Mouse (Mus musculus) intestine, embryonic 16.5 days (tissue): ENCODE measurements around the gene Cdc14a. TPM values are rescaled to one million over a fixed set of nuclear protein-coding genes. Genes with fewer than 3 reads are reported as not detected.

Source experiments
- ATAC-seq: fragments of 200-750 bp; cut with Nextera tagmentation; 2 replicates; pipeline ENCODE4 v1.8.0; 2017; ENCODE audit warnings: moderate TSS enrichment, moderate library complexity
- H3K27ac ChIP-seq: fragments of 300-500 bp; sonication (generic); 2 replicates; pipeline ENCODE4 v1.5.1; 2014; ENCODE audit warnings: mild to moderate bottlenecking, low read length
- H3K27me3 ChIP-seq: fragments of 300-500 bp; sonication (generic); replicated peaks from 2 replicates; pipeline ENCODE4 v1.6.1; 2014; ENCODE audit warnings: low read length, control low read depth, mixed read lengths; ENCODE audit not compliant: control insufficient read depth, insufficient read depth
- H3K36me3 ChIP-seq: fragments of 300-500 bp; sonication (generic); 2 replicates; pipeline ENCODE4 v1.6.1; 2014; ENCODE audit warnings: low read length, control low read depth; ENCODE audit not compliant: control insufficient read depth, insufficient read depth
- H3K4me1 ChIP-seq: fragments of 300-500 bp; sonication (generic); 2 replicates; pipeline ENCODE4 v1.6.1; 2014; ENCODE audit warnings: low read length, control low read depth, mixed read lengths; ENCODE audit not compliant: control insufficient read depth, insufficient read depth
- H3K4me2 ChIP-seq: fragments of 300-500 bp; sonication (generic); 2 replicates; pipeline ENCODE4 v1.6.1; 2014; ENCODE audit warnings: low read depth, low read length, control low read depth
- H3K4me3 ChIP-seq: fragments of 300-500 bp; sonication (generic); 2 replicates; pipeline ENCODE4 v1.5.1; 2014; ENCODE audit warnings: mild to moderate bottlenecking, low read length
- H3K9ac ChIP-seq: fragments of 300-500 bp; sonication (generic); 2 replicates; pipeline ENCODE4 v1.6.1; 2014; ENCODE audit warnings: low read depth, low read length
- H3K9me3 ChIP-seq: fragments of 300-500 bp; sonication (generic); 2 replicates; pipeline ENCODE4 v1.6.1; 2016; ENCODE audit warnings: low read length, control low read depth; ENCODE audit not compliant: control insufficient read depth
- WGBS: fragments of 180-500 bp; shearing (Covaris S2); extraction: QIAGEN DNeasy Blood & Tissue Kit; methylation state at CpG from one replicate; pipeline ENCODE4 v1.1.7; 2014; 5-methylcytosine and 5-hydroxymethylcytosine counted together
- polyA plus RNA-seq: library from polyadenylated mRNA; unstranded; fragments of >200 nt; fragmentation: Nextera tagmentation; extraction: Ambion mirVana; gene quantifications from 2 replicates; pipeline ENCODE4 v1.2.1, GENCODE M21; 2015

Cdc14a gene
- polyA plus RNA-seq, 1 experiment from 2014 or later = 5.4 TPM

DNA sequence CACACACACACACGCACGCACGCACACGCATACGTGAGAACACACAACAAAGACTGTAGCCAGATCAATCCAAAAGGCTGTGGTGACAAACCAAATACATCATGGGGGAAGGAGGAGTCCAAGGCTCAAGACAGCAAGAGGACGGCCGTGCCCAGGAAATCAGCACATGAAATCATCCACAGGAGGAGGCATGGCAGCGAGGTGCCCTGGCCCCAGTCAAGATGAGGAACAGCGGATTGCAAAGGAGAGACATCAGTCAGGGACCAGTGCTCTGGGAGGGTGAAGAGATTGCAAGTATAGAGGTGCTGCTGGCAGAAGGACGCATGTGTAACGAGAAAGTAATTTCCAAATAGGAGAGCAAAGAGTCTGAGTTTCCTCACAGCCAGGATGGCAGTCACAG lies 22.4 kb downstream of the Cdc14a start:
- WGBS = 88% methylated on average over 11 of the region's 11 CpGs
- ATAC-seq = no peak

DNA sequence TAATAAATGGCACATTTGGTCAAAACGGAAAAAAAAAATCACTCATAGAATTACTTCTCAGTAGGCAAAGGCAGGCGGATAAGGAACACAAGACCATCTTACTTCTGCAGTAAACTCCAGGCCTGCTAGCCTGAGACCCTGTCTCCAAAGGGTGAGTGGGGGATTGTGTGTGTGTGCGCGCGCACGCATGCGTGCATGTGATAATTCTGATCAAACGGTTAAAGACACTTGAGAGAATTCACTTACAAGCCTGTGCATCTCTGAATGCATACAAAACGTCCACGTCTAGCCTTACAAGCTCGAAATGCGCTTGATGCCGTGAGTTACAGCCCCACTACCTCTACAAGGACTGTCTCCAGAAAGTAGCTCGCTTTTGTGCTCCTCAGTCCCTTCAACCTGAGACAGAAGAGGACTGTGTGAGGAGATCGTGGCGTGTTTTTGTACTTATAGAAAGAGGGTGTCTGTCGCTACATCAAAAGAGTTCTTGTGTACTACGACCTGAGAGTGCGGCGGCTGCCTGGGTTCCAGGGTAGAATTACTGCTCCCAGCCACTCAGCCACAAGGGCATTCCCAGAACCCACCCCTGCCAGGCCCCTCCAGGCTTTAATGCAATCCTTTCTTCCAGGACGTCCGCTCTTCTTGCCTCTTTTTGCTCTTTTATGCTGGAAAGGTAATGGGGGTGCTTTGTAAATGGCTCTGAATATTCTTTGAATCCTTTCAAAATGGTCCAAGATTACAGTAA lies 24.3 kb downstream of the Cdc14a start:
- no peak overlapping the region for H3K27ac ChIP-seq
- 77% methylated on average over 22 of the region's 22 CpGs for WGBS

More for the DNA sequence above, 22.4 kb downstream of the Cdc14a start:
- Histone ChIP-seq H3K27ac (no peak overlapping the region), H3K4me1 (0 out of 2 replicates have a peak, but pooled peaks cover 2% of the 10 kb centered on the region), H3K27me3 (no peaks in the 10 kb centered on the region), H3K9me3 (no peaks in the 10 kb centered on the region), H3K4me2 (no peak overlapping the region), H3K4me3 (no peak overlapping the region), H3K36me3 (no peaks in the 10 kb centered on the region; the same call in 1 of the 2 replicates), H3K9ac (no peak overlapping the region)

DNA sequence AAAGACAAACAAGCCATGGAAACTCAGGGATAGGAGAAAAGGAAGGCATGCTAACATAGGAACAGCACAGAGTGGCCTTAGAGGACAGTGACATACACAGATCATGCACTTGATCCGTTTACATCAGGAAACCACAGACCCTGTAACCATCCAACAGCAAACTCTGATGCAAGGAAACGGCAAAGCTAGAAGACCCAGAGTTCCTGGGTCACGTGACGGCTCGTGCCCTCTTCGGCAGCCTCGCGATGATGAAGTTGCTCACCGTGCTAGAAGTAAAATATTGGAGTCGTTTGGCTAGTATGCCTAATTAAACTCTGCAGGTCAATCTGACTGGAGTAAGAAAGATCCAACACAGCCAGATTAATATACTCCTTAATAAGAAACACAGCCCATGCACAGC lies 25.3 kb downstream of the Cdc14a start:
- Histone ChIP-seq H3K36me3 (no peaks in the 10 kb centered on the region; the same call in 1 of the 2 replicates), H3K27ac (no peak overlapping the region), H3K27me3 (no peaks in the 10 kb centered on the region), H3K9ac (no peak overlapping the region), H3K9me3 (no peaks in the 10 kb centered on the region), H3K4me3 (no peak overlapping the region), H3K4me1 (0 out of 2 replicates have a peak, but pooled peaks cover 2% of the 10 kb centered on the region), H3K4me2 (no peak overlapping the region)
- ATAC-seq = no peak
- 80% methylated on average over 10 of the region's 10 CpGs for WGBS

More for the DNA sequence above, 24.3 kb downstream of the Cdc14a start:
- Histone ChIP-seq H3K9me3 (no peaks in the 10 kb centered on the region), H3K27me3 (no peaks in the 10 kb centered on the region), H3K4me2 (no peak overlapping the region), H3K4me1 (0 out of 2 replicates have a peak, but pooled peaks cover 2% of the 10 kb centered on the region), H3K4me3 (no peak overlapping the region), H3K9ac (no peak overlapping the region), H3K36me3 (no peaks in the 10 kb centered on the region; the same call in 1 of the 2 replicates)
- ATAC-seq = no peak

DNA sequence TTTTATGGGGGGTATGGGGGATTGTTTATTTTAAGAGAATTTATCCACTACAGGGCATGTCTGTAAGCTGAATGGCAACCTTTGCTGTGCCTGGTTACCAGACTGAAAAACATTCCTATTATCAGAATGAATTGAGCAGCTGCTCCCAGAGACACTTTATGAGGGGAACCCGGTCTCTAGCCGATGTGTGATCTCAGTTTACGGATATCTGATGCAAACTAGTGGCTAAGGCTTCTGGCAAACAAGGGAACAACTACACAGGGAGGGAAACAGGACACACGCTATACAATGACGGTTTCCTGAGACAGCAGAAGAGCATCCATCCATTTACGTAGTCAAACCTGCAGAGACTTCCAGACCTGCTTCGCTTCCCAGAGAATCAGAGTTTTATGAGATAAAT lies 25.9 kb downstream of the Cdc14a start:
- Histone ChIP-seq H3K4me1 (0 out of 2 replicates have a peak, but pooled peaks cover 2% of the 10 kb centered on the region), H3K4me3 (no peak overlapping the region), H3K36me3 (no peaks in the 10 kb centered on the region; the same call in 1 of the 2 replicates), H3K9ac (no peak overlapping the region), H3K27ac (no peak overlapping the region), H3K27me3 (no peaks in the 10 kb centered on the region), H3K4me2 (no peak overlapping the region), H3K9me3 (no peaks in the 10 kb centered on the region)
- 84% methylated on average over 7 of the region's 7 CpGs for WGBS
- no peak for ATAC-seq

DNA sequence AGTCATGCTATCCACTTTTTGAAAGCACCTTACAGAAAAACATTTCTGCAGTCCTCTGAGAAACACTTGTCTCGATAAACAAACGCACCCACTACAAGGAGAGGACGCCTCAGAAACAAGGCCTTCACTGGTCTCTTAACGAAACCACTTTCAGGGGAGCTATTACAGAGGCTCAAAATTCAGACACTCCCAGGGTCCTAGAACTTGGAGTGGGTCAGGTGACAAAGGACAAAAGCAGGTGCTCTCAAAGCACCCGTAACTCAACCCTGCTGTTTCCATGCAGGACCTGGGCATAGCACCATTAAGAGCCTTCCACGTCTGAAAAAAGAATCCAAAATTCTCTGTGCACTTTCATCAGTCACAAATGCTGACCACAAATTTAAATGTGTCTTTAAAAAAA lies 26.5 kb downstream of the Cdc14a start:
- 89% methylated on average over 6 of the region's 6 CpGs for WGBS
- H3K9me3 ChIP-seq = no peaks in the 10 kb centered on the region
- H3K36me3 ChIP-seq = no peaks in the 10 kb centered on the region; the same call in 1 of the 2 replicates
- no peak overlapping the region for H3K27ac ChIP-seq
- no peak overlapping the region for H3K4me2 ChIP-seq
- H3K4me1 ChIP-seq = 0 out of 2 replicates have a peak, but pooled peaks cover 2% of the 10 kb centered on the region
- no peak overlapping the region for H3K9ac ChIP-seq
- ATAC-seq = no peak
- no peak overlapping the region for H3K4me3 ChIP-seq
- H3K27me3 ChIP-seq = no peaks in the 10 kb centered on the region

DNA sequence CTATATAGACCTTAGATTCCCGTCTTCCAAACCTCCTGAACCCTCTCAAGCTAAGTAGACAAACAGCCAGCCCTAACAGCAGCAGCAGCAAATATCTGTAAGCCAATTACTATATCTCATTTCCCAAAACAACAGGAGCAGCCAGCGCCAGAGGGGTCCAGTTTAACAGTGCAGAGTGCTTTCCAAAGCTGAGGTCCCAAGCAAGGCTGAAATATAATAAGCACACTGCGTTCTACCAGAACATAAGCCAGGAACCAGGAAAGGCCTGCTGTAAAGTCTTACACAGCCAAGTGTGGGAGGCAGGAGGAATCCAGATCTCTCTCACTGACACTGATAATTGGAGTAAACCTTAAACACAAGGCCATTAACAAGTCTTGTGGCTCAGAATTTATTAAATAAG lies 27.3 kb downstream of the Cdc14a start:
- no peak for ATAC-seq
- H3K4me3 ChIP-seq = no peak overlapping the region
- H3K4me1 ChIP-seq = 0 out of 2 replicates have a peak, but pooled peaks cover 3% of the 10 kb centered on the region
- H3K9ac ChIP-seq = no peak overlapping the region
- H3K27ac ChIP-seq = no peak overlapping the region
- H3K9me3 ChIP-seq = no peaks in the 10 kb centered on the region
- no peak overlapping the region for H3K4me2 ChIP-seq
- no peaks in the 10 kb centered on the region; the same call in 1 of the 2 replicates for H3K36me3 ChIP-seq
- no peaks in the 10 kb centered on the region for H3K27me3 ChIP-seq
- 76% methylated on average over 3 of the region's 3 CpGs for WGBS

DNA sequence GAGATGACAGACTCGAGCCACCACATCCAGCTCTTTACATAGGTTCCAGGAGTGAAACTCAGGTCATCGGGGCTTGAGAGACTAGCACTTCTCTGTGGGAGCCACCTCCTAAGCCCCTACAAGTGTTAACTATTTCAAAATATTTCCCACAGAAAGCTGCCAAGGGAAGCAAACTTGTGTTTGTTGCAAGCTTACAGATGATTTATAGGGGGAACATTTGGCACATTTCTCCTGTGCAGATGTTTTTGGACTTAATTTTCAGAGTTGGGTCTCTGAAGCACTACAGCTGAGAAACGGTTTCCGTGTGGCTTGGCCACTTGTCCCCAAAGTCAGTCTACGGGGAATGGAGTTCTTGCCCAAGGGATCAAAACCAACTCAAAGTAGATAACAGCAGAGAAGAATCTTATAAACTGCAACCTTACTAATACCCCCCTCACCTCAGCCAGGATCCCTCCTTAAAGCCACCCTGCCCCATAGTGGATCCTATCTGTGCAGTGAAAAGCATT lies 28.9 kb downstream of the Cdc14a start:
- Histone ChIP-seq H3K4me2 (no peak overlapping the region), H3K9ac (no peak overlapping the region), H3K9me3 (no peaks in the 10 kb centered on the region), H3K36me3 (no peaks in the 10 kb centered on the region; the same call in 1 of the 2 replicates), H3K4me1 (0 out of 2 replicates have a peak, but pooled peaks cover 3% of the 10 kb centered on the region), H3K27me3 (no peaks in the 10 kb centered on the region), H3K27ac (no peak overlapping the region), H3K4me3 (no peak overlapping the region)
- ATAC-seq = no peak
- 71% methylated on average over 5 of the region's 5 CpGs for WGBS

DNA sequence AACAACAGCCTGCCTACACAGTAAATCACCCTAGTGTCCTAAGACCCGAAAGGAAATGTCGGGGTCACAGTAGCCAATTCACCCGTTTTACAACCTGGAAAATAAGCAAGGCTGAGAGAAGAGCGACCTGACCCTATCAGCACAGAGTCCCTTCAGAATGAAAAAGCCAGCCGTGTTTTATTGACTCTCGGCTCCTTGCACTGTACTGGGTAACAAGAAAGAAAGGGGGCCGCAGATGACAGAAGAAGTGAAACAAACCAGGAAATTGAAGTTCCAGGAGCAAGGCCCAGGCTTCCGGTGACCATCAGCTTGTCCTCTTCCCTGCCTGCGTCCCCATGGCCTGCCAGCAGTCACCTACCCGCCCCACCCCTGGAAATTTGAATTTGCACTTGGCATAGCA lies 32.4 kb downstream of the Cdc14a start:
- Histone ChIP-seq H3K36me3 (no peaks in the 10 kb centered on the region), H3K27me3 (no peaks in the 10 kb centered on the region), H3K9ac (no peak overlapping the region), H3K27ac (peak overlapping the region; percentile 30; the same call in 1 of the 2 replicates), H3K4me3 (no peak overlapping the region), H3K9me3 (no peaks in the 10 kb centered on the region), H3K4me2 (no peak overlapping the region), H3K4me1 (0 out of 2 replicates have a peak, but pooled peaks cover 3% of the 10 kb centered on the region)
- 32% methylated on average over 10 of the region's 10 CpGs for WGBS
- ATAC-seq = peak; percentile 42; the same call in 1 of the 2 replicates

DNA sequence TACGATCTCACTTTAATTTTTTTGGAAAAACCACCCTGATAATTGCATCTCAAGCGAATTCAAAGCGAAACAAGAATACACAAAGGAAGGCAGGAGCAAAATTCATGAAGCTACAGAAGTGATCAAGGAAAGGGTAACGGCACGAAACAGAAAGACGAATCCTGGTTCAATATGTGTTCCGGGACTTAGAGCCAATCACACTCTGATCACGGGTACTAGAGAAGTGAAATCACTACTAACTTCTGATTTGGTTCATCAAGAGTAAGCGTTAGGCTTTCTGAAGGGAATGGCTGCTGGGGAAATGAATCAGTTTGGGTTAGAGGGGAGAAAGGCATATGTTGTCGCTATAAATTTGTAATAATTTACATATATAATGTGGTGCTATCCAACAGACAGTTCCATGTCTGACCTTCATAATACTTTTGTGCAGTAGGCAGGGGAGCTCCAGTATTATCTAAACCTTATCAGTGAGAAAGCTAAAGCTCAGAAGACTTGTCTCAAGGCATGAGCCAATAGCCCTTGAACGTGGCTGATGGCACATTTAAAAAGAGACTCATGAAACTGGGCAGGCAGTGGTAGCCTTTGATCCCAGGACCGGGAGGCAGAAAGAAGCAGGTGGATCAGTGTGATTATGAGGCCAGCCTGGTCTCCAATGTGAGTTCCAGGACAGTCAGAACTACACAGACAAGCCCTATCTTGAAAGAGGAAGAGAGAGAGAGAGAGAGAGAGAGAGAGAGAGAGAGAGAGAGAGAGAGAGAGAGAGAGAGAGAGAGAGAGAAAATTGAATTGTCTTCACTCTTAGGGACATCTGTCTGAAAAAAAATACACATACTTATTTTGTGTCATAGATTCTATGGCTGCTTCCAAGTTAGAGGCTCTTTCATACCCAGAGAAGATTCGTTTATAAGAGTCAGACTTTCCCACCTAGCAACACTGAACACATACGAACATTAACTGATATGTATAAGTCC lies 34.0 kb downstream of the Cdc14a start:
- WGBS = 87% methylated on average over 14 of the region's 14 CpGs
- Histone ChIP-seq H3K9me3 (no peaks in the 10 kb centered on the region), H3K4me1 (0 out of 2 replicates have a peak, but pooled peaks cover 3% of the 10 kb centered on the region), H3K4me2 (no peak overlapping the region), H3K9ac (no peak overlapping the region), H3K4me3 (no peak overlapping the region), H3K27ac (peak overlapping the region; percentile 3; the same call in 1 of the 2 replicates), H3K27me3 (no peaks in the 10 kb centered on the region), H3K36me3 (no peaks in the 10 kb centered on the region)
- ATAC-seq = no peak
